21 mouse cellular contexts compared by ENCODE assay signal in genomic region chr17:14711784-14712183, GRCm38 (mm10). TPM values are rescaled to one million over a fixed set of nuclear protein-coding genes. Genes with fewer than 3 reads are reported as not detected.
DNase-seq lines count a peak whose midpoint lies in the region; ATAC-seq lines count a peak whose summit lies in the region.
"Had no signal": no experiment of that assay in that cellular context is flagged by ENCODE, and none has a peak within 500 bp of the region (broad histone marks: within the 10 kb centered on the region; RNA-seq: fewer than 3 reads in every experiment).

No protein-coding gene starts in this region.

- H3K9ac ChIP-seq in heart, embryonic 11.5 days (ENCODE audit: low read depth, low read length): no peak overlapping the region

- H3K4me1 ChIP-seq in heart, embryonic 11.5 days (ENCODE audit: control insufficient read depth, insufficient read depth, low read length): no peaks in the 10 kb centered on the region
- H3K4me1 ChIP-seq in heart, embryonic 10.5 days: no peaks in the 10 kb centered on the region

- H3K4me2 ChIP-seq in heart, embryonic 11.5 days: no peak overlapping the region

- no peak overlapping the region for H3K27ac ChIP-seq in heart, embryonic 11.5 days (ENCODE audit: low read depth, low read length)
- no peak overlapping the region for H3K27ac ChIP-seq in heart, embryonic 10.5 days

- no peak overlapping the region for H3K4me3 ChIP-seq in heart, embryonic 11.5 days (ENCODE audit: low read depth, low read length)
- no peak overlapping the region for H3K4me3 ChIP-seq in heart, embryonic 10.5 days

- no peaks in the 10 kb centered on the region for H3K9me3 ChIP-seq in heart, embryonic 11.5 days (replicated peaks; ENCODE audit: control insufficient read depth, low read length)
- H3K9me3 ChIP-seq in heart, embryonic 10.5 days: no peaks in the 10 kb centered on the region
- H3K9me3 ChIP-seq: G1E had no signal

- H3K27me3 ChIP-seq in heart, embryonic 11.5 days (ENCODE audit: control insufficient read depth, insufficient read depth, low read length): no peaks in the 10 kb centered on the region
- H3K27me3 ChIP-seq in heart, embryonic 10.5 days (ENCODE audit: insufficient read depth, poor library complexity, severe bottlenecking): no peaks in the 10 kb centered on the region
- H3K27me3 ChIP-seq: CH12.LX, Patski had no signal

- WGBS in heart, embryonic 11.5 days (ENCODE audit: insufficient replicate concordance): 73% methylated on average over 3 of the region's 3 CpGs
- 80% methylated on average over 3 of the region's 3 CpGs for WGBS in heart, embryonic 10.5 days

- ATAC-seq in heart, embryonic 11.5 days (replicated peaks; ENCODE audit: insufficient number of reproducible peaks, low FRiP score, low TSS enrichment): no peak
- ATAC-seq: activated CD4-positive, CD25-positive, alpha-beta regulatory T cell, adult 4 months; CD4-positive, CD25-positive, alpha-beta regulatory T cell, adult 4 months; Patski had no signal

- DNase-seq in heart, adult 11 months: peak; percentile 73
- peak; percentile 38 for DNase-seq in heart, embryonic 10.5 days (ENCODE audit: low spot score)
- DNase-seq in heart, adult 8-10 months (ENCODE audit: low spot score): no peak
- peak; percentile 13 for DNase-seq in testis, postnatal 10 days (ENCODE audit: low spot score)
- no peak for DNase-seq in testis, postnatal 14 days (ENCODE audit: low spot score)
- DNase-seq: adrenal gland, adult 2 months; adrenal gland, adult 8-10 months; adrenal gland, postnatal 10 days; adrenal gland, postnatal 14 days; adrenal gland, postnatal 25 days; B cell, adult 2 months; cerebellum, adult 11 months; cerebellum, adult 11-12 months; cerebellum, adult 18-20 months had no signal

- no peaks in the 10 kb centered on the region for H3K36me3 ChIP-seq in heart, embryonic 11.5 days (ENCODE audit: control insufficient read depth, insufficient read depth, low read length)
- H3K36me3 ChIP-seq in heart, embryonic 10.5 days: no peaks in the 10 kb centered on the region
- H3K36me3 ChIP-seq: G1E had no signal

RNA-seq across cellular contexts. Expression of gene Thbs2, which starts 17.7 kb away (rescaled TPM):
- polyA plus RNA-seq in heart, embryonic 11.5 days (2014; fragmentation: Nextera tagmentation; extraction: Ambion mirVana): 2.7 and 4.0 TPM in 2 replicates
- 1.2 and 1.3 TPM in 2 replicates for polyA plus RNA-seq in heart, embryonic 10.5 days (2016; fragmentation: Nextera tagmentation; extraction: Ambion mirVana)
- total RNA-seq in heart, adult 8-10 months (2022): 10 to 100 TPM; 11.8 to 17.1 (median 14.4) TPM
- total RNA-seq: MEL had no signal
- polyA plus RNA-seq: activated CD4-positive, CD25-positive, alpha-beta regulatory T cell, adult 4 months; CD4-positive, CD25-positive, alpha-beta regulatory T cell, adult 4 months; G1E had no signal

Comparison
In these comparisons a context has a peak if more than half of its experiments do, and no peak if none do; other contexts are left out.
1. DNase-seq: peak in heart, adult 11 months (single experiment), heart, embryonic 10.5 days (single experiment) and testis, postnatal 10 days (single experiment); none in heart, adult 8-10 months (single experiment) and testis, postnatal 14 days (single experiment).